Mouse (Mus musculus) cerebellum, postnatal 10 days (tissue): ENCODE measurements around the gene Sod3.

Experiments used
- DNase-seq, 2 experiments: peaks; one replicate each; pipeline ENCODE4 v3.0.0; 2021; ENCODE audit warnings: mixed read lengths in 2 of 2

Gene Sod3

GRCm38 (mm10) chr5:52363468-52364150 is at the start of gene Sod3:
TSS of gene Sod3 (plus strand) at chr5:52363791.
- DNase-seq, result peak in 1 of 2 experiments; percentile 50

- DNase-seq, result no peak
Observed at GRCm38 (mm10) chr5:52316926-52317325, 46.7 kb upstream of the Sod3 start.

GRCm38 (mm10) chr5:52319499-52319898 is 44.1 kb upstream of the Sod3 start:
- DNase-seq, result no peak

- peak; percentile 20 to 23 for DNase-seq
Observed at GRCm38 (mm10) chr5:52332120-52332519, 31.5 kb upstream of the Sod3 start.

- DNase-seq, result no peak
Observed at GRCm38 (mm10) chr5:52335590-52335989, 28.0 kb upstream of the Sod3 start.

GRCm38 (mm10) chr5:52339134-52339533 is 24.5 kb upstream of the Sod3 start:
- no peak for DNase-seq

GRCm38 (mm10) chr5:52346890-52347289 is 16.7 kb upstream of the Sod3 start:
- DNase-seq, result no peak

GRCm38 (mm10) chr5:52350451-52350850 is 13.1 kb upstream of the Sod3 start:
- DNase-seq, result no peak

GRCm38 (mm10) chr5:52351561-52351960 is 12.0 kb upstream of the Sod3 start:
- no peak for DNase-seq

- DNase-seq, result no peak
Observed at GRCm38 (mm10) chr5:52352730-52353129, 10.9 kb upstream of the Sod3 start.

- DNase-seq, result peak; percentile 78 to 79
Observed at GRCm38 (mm10) chr5:52354441-52354840, 9.2 kb upstream of the Sod3 start.

- DNase-seq, result no peak
Observed at GRCm38 (mm10) chr5:52355612-52356011, 8.0 kb upstream of the Sod3 start.

- no peak for DNase-seq
Observed at GRCm38 (mm10) chr5:52357175-52357754, 6.3 kb upstream of the Sod3 start.

- no peak for DNase-seq
Observed at GRCm38 (mm10) chr5:52358120-52358519, 5.5 kb upstream of the Sod3 start.

GRCm38 (mm10) chr5:52360286-52361049 is 3.1 kb upstream of the Sod3 start:
- DNase-seq, result no peak

- no peak for DNase-seq
Observed at GRCm38 (mm10) chr5:52362776-52363467, 669 bp upstream of the Sod3 start.

- DNase-seq, result no peak
Observed at GRCm38 (mm10) chr5:52364521-52364920, 930 bp downstream of the Sod3 start.

- DNase-seq, result no peak
Observed at GRCm38 (mm10) chr5:52365930-52366329, 2.3 kb downstream of the Sod3 start.

GRCm38 (mm10) chr5:52366661-52367060 is 3.1 kb downstream of the Sod3 start:
- DNase-seq, result no peak

GRCm38 (mm10) chr5:52367866-52368840 is 4.6 kb downstream of the Sod3 start:
- DNase-seq, result peak; percentile 71 to 74

GRCm38 (mm10) chr5:52370901-52371300 is 7.3 kb downstream of the Sod3 start:
- DNase-seq, result no peak

GRCm38 (mm10) chr5:52375847-52376246 is 12.3 kb downstream of the Sod3 start:
- DNase-seq, result no peak
